Mouse (Mus musculus) liver, embryonic 13.5 days (tissue): ENCODE data around the gene Strn3. TPM values are rescaled to one million over a fixed set of nuclear protein-coding genes. Genes with fewer than 3 reads are reported as not detected.
"Not testable (repeated sequence)": the region's sequence is repeated elsewhere in the genome, so short reads cannot be mapped to it uniquely, and the experiment has no call there.

Experiments
- ATAC-seq: fragments of 200-750 bp; cut with Nextera tagmentation; 2 replicates; pipeline ENCODE4 v1.8.0; 2017; ENCODE audit warnings: low read depth, mild to moderate bottlenecking, moderate number of reproducible peaks, moderate library complexity
- DNase-seq: peaks from one replicate; pipeline ENCODE4 v3.0.0; 2022
- H3K27ac ChIP-seq: fragments of 300-500 bp; sonication (generic); 2 replicates; pipeline ENCODE4 v1.5.1; 2015; ENCODE audit warnings: moderate library complexity, mild to moderate bottlenecking, inconsistent platforms
- H3K27me3 ChIP-seq: fragments of 300-500 bp; sonication (generic); 2 replicates; pipeline ENCODE4 v1.6.1; 2015; ENCODE audit warnings: mild to moderate bottlenecking, inconsistent platforms
- H3K36me3 ChIP-seq: fragments of 300-500 bp; sonication (generic); 2 replicates; pipeline ENCODE4 v1.6.1; 2015; ENCODE audit warnings: mild to moderate bottlenecking, inconsistent platforms
- H3K4me1 ChIP-seq: fragments of 300-500 bp; sonication (generic); replicated peaks from 2 replicates; pipeline ENCODE4 v1.6.1; 2015; ENCODE audit warnings: inconsistent platforms
- H3K4me2 ChIP-seq: fragments of 300-500 bp; sonication (generic); 2 replicates; pipeline ENCODE4 v1.6.1; 2015; ENCODE audit warnings: inconsistent platforms, mild to moderate bottlenecking, moderate library complexity
- H3K4me3 ChIP-seq: fragments of 300-500 bp; sonication (generic); replicated peaks from 2 replicates; pipeline ENCODE4 v1.5.1; 2015; ENCODE audit warnings: mild to moderate bottlenecking, inconsistent platforms
- H3K9ac ChIP-seq: fragments of 300-500 bp; sonication (generic); 2 replicates; pipeline ENCODE4 v1.6.1; 2015; ENCODE audit warnings: mild to moderate bottlenecking, inconsistent platforms
- H3K9me3 ChIP-seq: fragments of 300-500 bp; sonication (generic); replicated peaks from 2 replicates; pipeline ENCODE4 v1.6.1; 2016; ENCODE audit warnings: inconsistent platforms
- WGBS: fragments of 180-500 bp; shearing (Covaris S2); methylation state at CpG from one replicate; pipeline ENCODE4 v1.1.7; 2015; ENCODE audit not compliant: insufficient replicate concordance; 5-methylcytosine and 5-hydroxymethylcytosine counted together
- polyA plus RNA-seq: library from polyadenylated mRNA; unstranded; fragments of >200 nt; fragmentation: Nextera tagmentation; extraction: Ambion mirVana; gene quantifications from 2 replicates; pipeline ENCODE4 v1.2.1, GENCODE M21; 2015

Strn3 gene
- polyA plus RNA-seq, 1 experiment from 2014 or later: 14.5 TPM

GRCm38 (mm10) chr12:51606138-51606537, 85.6 kb downstream of the Strn3 start:
- no peak overlapping the region for H3K4me2 ChIP-seq
- no peak for ATAC-seq
- 64% methylated on average over 4 of the region's 4 CpGs for WGBS
- H3K36me3 ChIP-seq: peaks cover 25% of the 10 kb centered on the region; the same call in 1 of the 2 replicates
- H3K4me3 ChIP-seq: no peak overlapping the region
- H3K27ac ChIP-seq: no peak overlapping the region
- DNase-seq: no peak
- H3K4me1 ChIP-seq: no peaks in the 10 kb centered on the region
- no peaks in the 10 kb centered on the region for H3K9me3 ChIP-seq
- H3K9ac ChIP-seq: no peak overlapping the region
- H3K27me3 ChIP-seq: no peaks in the 10 kb centered on the region

- H3K4me2 ChIP-seq: no peak overlapping the region
- DNase-seq: no peak
- peaks cover 15% of the 10 kb centered on the region; the same call in 1 of the 2 replicates for H3K36me3 ChIP-seq
- no peak overlapping the region for H3K27ac ChIP-seq
- H3K9me3 ChIP-seq: no peaks in the 10 kb centered on the region
- no peak overlapping the region for H3K9ac ChIP-seq
- WGBS: 88% methylated on average over 10 of the region's 10 CpGs
- H3K4me3 ChIP-seq: no peak overlapping the region
- ATAC-seq: no peak
- H3K4me1 ChIP-seq: no peaks in the 10 kb centered on the region
- no peaks in the 10 kb centered on the region for H3K27me3 ChIP-seq
Observed at GRCm38 (mm10) chr12:51603306-51603705, 88.4 kb downstream of the Strn3 start.

GRCm38 (mm10) chr12:51594030-51594470, 97.6 kb downstream of the Strn3 start:
- peak overlapping the region; percentile 76 for H3K4me2 ChIP-seq

GRCm38 (mm10) chr12:51593229-51594029, 98.3 kb downstream of the Strn3 start, which contains the start of gene Coch:
Gene Coch, plus strand, starts transcription at chr12:51593341.
- under 1% methylated on average over 76 of the region's 79 CpGs for whole genome bisulfite sequencing
- DNase-seq (no peak), ATAC-seq (no peak; the same call in 1 of the 2 replicates)
- no peaks in the 10 kb centered on the region for H3K9me3 ChIP-seq
- peak within 1 kb of the TSS; percentile 76 for H3K4me2 ChIP-seq
- H3K27me3 ChIP-seq: peaks cover 73% of the 10 kb centered on the region
- no peaks in the 10 kb centered on the region for H3K36me3 ChIP-seq
- no peak within 1 kb of the TSS for H3K9ac ChIP-seq
- peak within 1 kb of the TSS; percentile 57 for H3K4me3 ChIP-seq
- peaks cover 17% of the 10 kb centered on the region for H3K4me1 ChIP-seq
- H3K27ac ChIP-seq: no peak within 1 kb of the TSS

More at GRCm38 (mm10) chr12:51594030-51594470, 97.6 kb downstream of the Strn3 start:
- WGBS: 2% methylated on average over 18 of the region's 18 CpGs
- no peak for DNase-seq
- Histone ChIP-seq H3K36me3 (no peaks in the 10 kb centered on the region), H3K9ac (no peak overlapping the region), H3K27ac (no peak overlapping the region), H3K27me3 (peaks cover 73% of the 10 kb centered on the region), H3K9me3 (no peaks in the 10 kb centered on the region), H3K4me3 (peak overlapping the region; percentile 57), H3K4me1 (peaks cover 17% of the 10 kb centered on the region)
- no peak for ATAC-seq

- Histone ChIP-seq H3K9me3 (no peaks in the 10 kb centered on the region), H3K36me3 (no peaks in the 10 kb centered on the region), H3K9ac (no peak overlapping the region), H3K4me2 (peak overlapping the region; percentile 76), H3K27ac (no peak overlapping the region), H3K4me3 (peak overlapping the region; percentile 57), H3K4me1 (peaks cover 17% of the 10 kb centered on the region), H3K27me3 (peaks cover 73% of the 10 kb centered on the region)
- WGBS: 2% methylated on average over 16 of the region's 21 CpGs
- DNase-seq (no peak), ATAC-seq (no peak)
Observed at GRCm38 (mm10) chr12:51592888-51593228, 98.8 kb downstream of the Strn3 start.

GRCm38 (mm10) chr12:51591921-51592320, 99.8 kb downstream of the Strn3 start:
- Histone ChIP-seq H3K9me3 (no peaks in the 10 kb centered on the region), H3K27ac (no peak overlapping the region), H3K4me1 (peaks cover 17% of the 10 kb centered on the region), H3K4me2 (no peak overlapping the region), H3K36me3 (no peaks in the 10 kb centered on the region), H3K4me3 (no peak overlapping the region), H3K9ac (no peak overlapping the region), H3K27me3 (peaks cover 72% of the 10 kb centered on the region)
- DNase-seq: no peak
- no peak for ATAC-seq
- WGBS: 45% methylated on average over 8 of the region's 8 CpGs

- ATAC-seq (no peak), DNase-seq (no peak)
- peaks cover 15% of the 10 kb centered on the region for H3K4me1 ChIP-seq
- H3K36me3 ChIP-seq: no peaks in the 10 kb centered on the region
- no peak overlapping the region for H3K9ac ChIP-seq
- H3K9me3 ChIP-seq: no peaks in the 10 kb centered on the region
- H3K27ac ChIP-seq: no peak overlapping the region
- WGBS: 58% methylated on average over 5 of the region's 5 CpGs
- peaks cover 45% of the 10 kb centered on the region for H3K27me3 ChIP-seq
- H3K4me2 ChIP-seq: no peak overlapping the region
- no peak overlapping the region for H3K4me3 ChIP-seq
Observed at GRCm38 (mm10) chr12:51589263-51589662, 102.4 kb downstream of the Strn3 start.

- 73% methylated on average over 2 of the region's 2 CpGs for WGBS
- not testable (repeated sequence) for H3K4me1 ChIP-seq, H3K9ac ChIP-seq, ATAC-seq, H3K4me2 ChIP-seq, H3K4me3 ChIP-seq, DNase-seq, H3K36me3 ChIP-seq, H3K27ac ChIP-seq, H3K27me3 ChIP-seq, H3K9me3 ChIP-seq
Observed at GRCm38 (mm10) chr12:51577816-51578215, 113.9 kb downstream of the Strn3 start.

- DNase-seq (no peak), ATAC-seq (no peak)
- H3K4me2 ChIP-seq: no peak overlapping the region
- no peak overlapping the region for H3K9ac ChIP-seq
- H3K36me3 ChIP-seq: no peaks in the 10 kb centered on the region
- no peaks in the 10 kb centered on the region for H3K27me3 ChIP-seq
- peaks cover 4% of the 10 kb centered on the region for H3K4me1 ChIP-seq
- no peak overlapping the region for H3K27ac ChIP-seq
- no peaks in the 10 kb centered on the region for H3K9me3 ChIP-seq
- H3K4me3 ChIP-seq: no peak overlapping the region
- 47% methylated on average over 4 of the region's 4 CpGs for WGBS
Observed at GRCm38 (mm10) chr12:51572651-51573050, 119.0 kb downstream of the Strn3 start.

- no peak overlapping the region for H3K9ac ChIP-seq
- no peaks in the 10 kb centered on the region for H3K36me3 ChIP-seq
- H3K4me3 ChIP-seq: no peak overlapping the region
- WGBS: 57% methylated on average over 7 of the region's 7 CpGs
- no peak overlapping the region for H3K27ac ChIP-seq
- no peak for ATAC-seq
- no peaks in the 10 kb centered on the region for H3K9me3 ChIP-seq
- H3K4me2 ChIP-seq: no peak overlapping the region
- no peaks in the 10 kb centered on the region for H3K27me3 ChIP-seq
- DNase-seq: no peak
- peaks cover 12% of the 10 kb centered on the region for H3K4me1 ChIP-seq
Observed at GRCm38 (mm10) chr12:51569944-51570343, 121.8 kb downstream of the Strn3 start.

- H3K36me3 ChIP-seq: no peaks in the 10 kb centered on the region
- H3K9me3 ChIP-seq: no peaks in the 10 kb centered on the region
- peaks cover 12% of the 10 kb centered on the region for H3K4me1 ChIP-seq
- H3K27me3 ChIP-seq: no peaks in the 10 kb centered on the region
- no peak overlapping the region for H3K9ac ChIP-seq
- 54% methylated on average over 8 of the region's 8 CpGs for WGBS
- ATAC-seq (no peak), DNase-seq (no peak)
- no peak overlapping the region for H3K27ac ChIP-seq
- H3K4me2 ChIP-seq: no peak overlapping the region
- H3K4me3 ChIP-seq: no peak overlapping the region
Observed at GRCm38 (mm10) chr12:51569472-51569871, 122.2 kb downstream of the Strn3 start.

GRCm38 (mm10) chr12:51567225-51567624, 124.5 kb downstream of the Strn3 start:
- H3K9ac ChIP-seq: no peak overlapping the region
- H3K36me3 ChIP-seq: no peaks in the 10 kb centered on the region
- ATAC-seq (peak; percentile 64), DNase-seq (peak; percentile 40)
- WGBS: 23% methylated on average over 7 of the region's 7 CpGs
- H3K27ac ChIP-seq: no peak overlapping the region
- H3K27me3 ChIP-seq: no peaks in the 10 kb centered on the region
- H3K4me3 ChIP-seq: no peak overlapping the region
- H3K4me1 ChIP-seq: peaks cover 12% of the 10 kb centered on the region
- H3K9me3 ChIP-seq: no peaks in the 10 kb centered on the region
- H3K4me2 ChIP-seq: no peak overlapping the region
